In genomic region chr15:76973272-76973854, GRCm38 (mm10) we compare ENCODE assay signal across 9 mouse cellular contexts. TPM values are rescaled to one million over a fixed set of nuclear protein-coding genes. Genes with fewer than 3 reads are reported as not detected.
DNase-seq lines count a peak whose midpoint lies in the region; ATAC-seq and TF ChIP-seq lines count a peak whose summit lies in the region.
"Had no signal": no experiment of that assay in that cellular context is flagged by ENCODE, and none has a peak within 500 bp of the region (broad histone marks: within the 10 kb centered on the region; RNA-seq: fewer than 3 reads in every experiment).

No protein-coding gene starts in this region.

- WGBS in kidney, embryonic 16.5 days: 34% methylated on average over 8 of the region's 8 CpGs
- 23% methylated on average over 8 of the region's 8 CpGs for WGBS in embryonic facial prominence, embryonic 15.5 days
- 28% methylated on average over 8 of the region's 8 CpGs for WGBS in intestine, postnatal 0 days
- 31% methylated on average over 8 of the region's 8 CpGs for WGBS in midbrain, postnatal 0 days
- WGBS in lung, adult 2 months: 32% methylated on average over 8 of the region's 8 CpGs

- H3K9me3 ChIP-seq in kidney, embryonic 16.5 days (ENCODE audit: low read length): no peaks in the 10 kb centered on the region
- no peaks in the 10 kb centered on the region for H3K9me3 ChIP-seq in embryonic facial prominence, embryonic 15.5 days (replicated peaks)
- no peaks in the 10 kb centered on the region for H3K9me3 ChIP-seq in intestine, postnatal 0 days (ENCODE audit: control insufficient read depth)
- H3K9me3 ChIP-seq in midbrain, postnatal 0 days (ENCODE audit: low read length): no peaks in the 10 kb centered on the region

- no peaks in the 10 kb centered on the region for H3K27me3 ChIP-seq in kidney, embryonic 16.5 days (ENCODE audit: insufficient read depth, low read length)
- no peaks in the 10 kb centered on the region for H3K27me3 ChIP-seq in embryonic facial prominence, embryonic 15.5 days
- H3K27me3 ChIP-seq in intestine, postnatal 0 days (replicated peaks; ENCODE audit: control insufficient read depth, insufficient read depth, low read length): no peaks in the 10 kb centered on the region
- no peaks in the 10 kb centered on the region for H3K27me3 ChIP-seq in midbrain, postnatal 0 days (ENCODE audit: insufficient read depth, low read length)

- peaks cover 8% of the 10 kb centered on the region; the same call in 1 of the 2 replicates for H3K4me1 ChIP-seq in kidney, embryonic 16.5 days (ENCODE audit: insufficient read depth, low read length)
- H3K4me1 ChIP-seq in embryonic facial prominence, embryonic 15.5 days: peaks cover 22% of the 10 kb centered on the region
- 0 out of 2 replicates have a peak, but pooled peaks cover 3% of the 10 kb centered on the region for H3K4me1 ChIP-seq in intestine, postnatal 0 days (replicated peaks; ENCODE audit: control insufficient read depth, insufficient read depth, low read length)
- H3K4me1 ChIP-seq in midbrain, postnatal 0 days (ENCODE audit: insufficient read depth, low read length): no peaks in the 10 kb centered on the region
- 0 out of 2 replicates have a peak, but pooled peaks cover 2% of the 10 kb centered on the region for H3K4me1 ChIP-seq in lung, adult 2 months (ENCODE audit: control insufficient read depth, insufficient read depth, low read length)

- no peak for TF ChIP-seq POLR2A in lung, adult 2 months (IDR thresholded peaks at IDR 0.05; ENCODE audit: borderline replicate concordance, extremely low read depth, low read depth, low read length)

- DNase-seq in kidney, postnatal 36 days: no peak
- no peak for DNase-seq in midbrain, postnatal 0 days (ENCODE audit: low spot score)
- no peak for DNase-seq in thymus, adult 18-20 months
- no peak for DNase-seq in lung, adult 2 months

- H3K9ac ChIP-seq in kidney, embryonic 16.5 days (replicated peaks; ENCODE audit: low read length): peak overlapping the region; percentile 81; the same call in 1 of the 2 replicates
- no peak overlapping the region for H3K9ac ChIP-seq in embryonic facial prominence, embryonic 15.5 days
- no peak overlapping the region for H3K9ac ChIP-seq in intestine, postnatal 0 days (ENCODE audit: low read depth, low read length)
- no peak overlapping the region for H3K9ac ChIP-seq in midbrain, postnatal 0 days (replicated peaks; ENCODE audit: low read length, poor library complexity, severe bottlenecking)

- TF ChIP-seq CTCF in intestine, postnatal 0 days (IDR thresholded peaks at IDR 0.05; ENCODE audit: low read depth): no peak
- no peak for TF ChIP-seq CTCF in midbrain, postnatal 0 days (IDR thresholded peaks at IDR 0.05)
- no peak for TF ChIP-seq CTCF in lung, adult 2 months (IDR thresholded peaks at IDR 0.05; ENCODE audit: insufficient read depth, low read length)

- no peak overlapping the region for H3K27ac ChIP-seq in kidney, embryonic 16.5 days (ENCODE audit: low read length)
- H3K27ac ChIP-seq in embryonic facial prominence, embryonic 15.5 days (replicated peaks): no peak overlapping the region
- no peak overlapping the region for H3K27ac ChIP-seq in intestine, postnatal 0 days (ENCODE audit: low read depth, low read length)
- no peak overlapping the region; the same call in 1 of the 2 replicates for H3K27ac ChIP-seq in midbrain, postnatal 0 days (ENCODE audit: low read depth, low read length)

- peak; percentile 20; the same call in 1 of the 2 replicates for ATAC-seq in kidney, embryonic 16.5 days (ENCODE audit: low FRiP score, low TSS enrichment)
- 0 out of 2 replicates have a peak, but pooled peaks have one; percentile 12 for ATAC-seq in embryonic facial prominence, embryonic 15.5 days (ENCODE audit: insufficient number of reproducible peaks, low FRiP score, low TSS enrichment, low read depth)
- 0 out of 2 replicates have a peak, but pooled peaks have one; percentile 15 for ATAC-seq in intestine, postnatal 0 days
- ATAC-seq in midbrain, postnatal 0 days (ENCODE audit: low FRiP score): no peak
- no peak for ATAC-seq in megakaryocyte progenitor cell, adult 5-6 weeks (replicated peaks; ENCODE audit: poor library complexity)
- ATAC-seq: inflammation-experienced regulatory T-cells, adult 6 months had no signal

- peak overlapping the region; percentile 61 for H3K4me2 ChIP-seq in kidney, embryonic 16.5 days (replicated peaks; ENCODE audit: low read depth, low read length)
- H3K4me2 ChIP-seq in embryonic facial prominence, embryonic 15.5 days (replicated peaks): no peak overlapping the region
- peak overlapping the region; percentile 90 for H3K4me2 ChIP-seq in intestine, postnatal 0 days (replicated peaks; ENCODE audit: low read depth)
- peak overlapping the region; percentile 76; the same call in 1 of the 2 replicates for H3K4me2 ChIP-seq in midbrain, postnatal 0 days (ENCODE audit: low read depth, low read length, poor library complexity, severe bottlenecking)

- peak overlapping the region; percentile 57 for H3K4me3 ChIP-seq in kidney, embryonic 16.5 days (ENCODE audit: low read length)
- H3K4me3 ChIP-seq in embryonic facial prominence, embryonic 15.5 days (replicated peaks): peak overlapping the region; percentile 51; the same call in 1 of the 2 replicates
- peak overlapping the region; percentile 48 for H3K4me3 ChIP-seq in intestine, postnatal 0 days (ENCODE audit: low read depth, low read length)
- H3K4me3 ChIP-seq in midbrain, postnatal 0 days (ENCODE audit: low read depth, low read length): peak overlapping the region; percentile 38
- H3K4me3 ChIP-seq in lung, adult 2 months (replicated peaks; ENCODE audit: extremely low read depth, low read depth, low read length): no peak overlapping the region

- no peaks in the 10 kb centered on the region for H3K36me3 ChIP-seq in kidney, embryonic 16.5 days (ENCODE audit: insufficient read depth, low read length)
- H3K36me3 ChIP-seq in embryonic facial prominence, embryonic 15.5 days: no peaks in the 10 kb centered on the region
- no peaks in the 10 kb centered on the region for H3K36me3 ChIP-seq in intestine, postnatal 0 days (ENCODE audit: control insufficient read depth, insufficient read depth)
- no peaks in the 10 kb centered on the region for H3K36me3 ChIP-seq in midbrain, postnatal 0 days (ENCODE audit: insufficient read depth, low read length)

RNA-seq across cellular contexts. Expression of gene 1110038F14Rik, which starts 25.1 kb away (rescaled TPM):
- polyA plus RNA-seq in kidney, embryonic 16.5 days (2015; fragmentation: Nextera tagmentation; extraction: Ambion mirVana): 78.1 and 82.2 TPM in 2 replicates
- 78.1 and 79.7 TPM in 2 replicates for polyA plus RNA-seq in embryonic facial prominence, embryonic 15.5 days (2015; fragmentation: Nextera tagmentation; extraction: Ambion mirVana)
- 37.1 and 37.8 TPM in 2 replicates for polyA plus RNA-seq in intestine, postnatal 0 days (2015; fragmentation: Nextera tagmentation; extraction: Ambion mirVana)
- 19.4 and 24.1 TPM in 2 replicates for total RNA-seq in midbrain, postnatal 0 days (2014; rRNA removed)
- polyA plus RNA-seq in midbrain, postnatal 0 days (2015; fragmentation: Nextera tagmentation; extraction: Ambion mirVana): 41.2 and 42.0 TPM in 2 replicates
- total RNA-seq in megakaryocyte progenitor cell, adult 5-6 weeks (2015): 25.3 and 26.4 TPM in 2 replicates
- 32.4 and 34.2 TPM in 2 replicates for total RNA-seq in megakaryocyte progenitor cell, adult 5-6 weeks (2017)
- polyA plus RNA-seq in lung, adult 2 months (2012; rRNA removed): 21.8 and 21.9 TPM in 2 replicates

RNA-seq across cellular contexts. Expression of gene Zfp647, which starts 48.1 kb away (rescaled TPM):
- 15.8 and 16.2 TPM in 2 replicates for polyA plus RNA-seq in kidney, embryonic 16.5 days (2015; fragmentation: Nextera tagmentation; extraction: Ambion mirVana)
- polyA plus RNA-seq in embryonic facial prominence, embryonic 15.5 days (2015; fragmentation: Nextera tagmentation; extraction: Ambion mirVana): 13.0 and 14.8 TPM in 2 replicates
- polyA plus RNA-seq in intestine, postnatal 0 days (2015; fragmentation: Nextera tagmentation; extraction: Ambion mirVana): 1.9 and 2.2 TPM in 2 replicates
- total RNA-seq in midbrain, postnatal 0 days (2014; rRNA removed): 22.5 and 26.1 TPM in 2 replicates
- 14.3 and 15.9 TPM in 2 replicates for polyA plus RNA-seq in midbrain, postnatal 0 days (2015; fragmentation: Nextera tagmentation; extraction: Ambion mirVana)
- 2.4 and 4.7 TPM in 2 replicates for total RNA-seq in megakaryocyte progenitor cell, adult 5-6 weeks (2015)
- 5.3 and 5.7 TPM in 2 replicates for total RNA-seq in megakaryocyte progenitor cell, adult 5-6 weeks (2017)
- polyA plus RNA-seq in lung, adult 2 months (2012; rRNA removed): 4.6 and 5.6 TPM in 2 replicates

Comparison
In these comparisons a context has a peak if more than half of its experiments do, and no peak if none do; other contexts are left out.
1. ATAC-seq: peak in kidney, embryonic 16.5 days (single experiment), embryonic facial prominence, embryonic 15.5 days (single experiment) and intestine, postnatal 0 days (single experiment); none in midbrain, postnatal 0 days (single experiment) and megakaryocyte progenitor cell, adult 5-6 weeks (single experiment).